In the genomic region with DNA sequence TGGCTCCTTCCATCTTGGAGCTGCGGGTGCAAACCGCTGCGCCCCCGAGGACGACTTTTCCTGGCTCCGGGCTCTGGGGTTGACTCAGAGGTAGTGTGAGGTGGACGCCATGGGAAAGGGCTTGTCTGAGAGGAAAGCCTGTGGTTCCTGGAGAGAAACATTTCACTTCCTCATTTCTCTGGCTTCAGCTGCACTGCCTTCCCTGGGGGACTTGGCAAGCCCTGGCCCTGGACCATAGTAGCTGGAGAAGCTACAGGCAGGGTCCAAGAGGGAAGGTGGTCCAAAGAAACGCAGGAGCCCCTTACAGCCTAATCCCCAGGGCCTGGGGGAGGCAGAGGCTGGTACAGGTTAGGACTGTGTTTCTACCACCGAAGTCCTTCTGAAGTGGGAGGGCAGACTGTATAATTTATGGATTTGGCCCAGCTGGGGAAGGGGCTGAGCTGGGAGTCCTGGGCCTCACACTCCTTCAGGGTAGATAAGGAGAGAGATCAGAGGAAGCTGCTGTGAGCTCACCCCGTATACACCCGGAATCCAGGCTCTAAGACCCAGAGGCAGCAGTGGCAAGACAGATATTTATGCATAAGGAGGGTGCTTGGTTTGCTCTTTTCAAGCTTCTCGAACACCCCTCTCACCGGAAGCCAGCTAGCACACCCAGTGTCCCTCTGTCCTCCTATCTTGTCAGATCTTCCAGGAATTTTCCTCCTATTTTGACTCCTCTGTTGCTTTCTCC, we compare ENCODE assay signal across 8 mouse cellular contexts. TPM values are rescaled to one million over a fixed set of nuclear protein-coding genes. Genes with fewer than 3 reads are reported as not detected.
DNase-seq lines count a peak whose midpoint lies in the region.

No protein-coding gene starts in this region.

- intact Hi-C loops in heart, postnatal 25 days (cut with DNase I) = no loop called here
- intact Hi-C loops in left cerebral cortex, postnatal 14 days (cut with DNase I) = no loop called here

- DNase-seq in embryo, embryonic 10 days (ENCODE audit: low spot score) = peak; percentile 39
- DNase-seq in embryo, embryonic 10.5 days (ENCODE audit: low spot score) = no peak
- DNase-seq in c-Kit-positive CD71-negative TER-119-negative erythroid progenitor cells, embryonic 14.5 days (ENCODE audit: low read depth) = peak; percentile 43
- DNase-seq in heart, postnatal 25 days (ENCODE audit: low spot score) = peak; percentile 41
- DNase-seq in lung, postnatal 10 days = peak; percentile 38
- no peak for DNase-seq in thymus, postnatal 4 days
- DNase-seq in left cerebral cortex, postnatal 14 days (ENCODE audit: low spot score in 2 of 2) = no peak
- no peak for DNase-seq in ovary, adult 18-20 months (ENCODE audit: low spot score)

RNA-seq across cellular contexts. Expression of gene Podxl, which starts 50.0 kb away (rescaled TPM):
- total RNA-seq in heart, postnatal 25 days (2021) = 10 to 100 TPM; 77.2 to 94.5 TPM
- total RNA-seq in left cerebral cortex, postnatal 14 days (2021) = 10 to 100 TPM; 18.6 to 18.7 TPM

Comparison
In these comparisons a context has a peak if more than half of its experiments do, and no peak if none do; other contexts are left out.
1. DNase-seq: peak in embryo, embryonic 10 days (single experiment), c-Kit-positive CD71-negative TER-119-negative erythroid progenitor cells, embryonic 14.5 days (single experiment), heart, postnatal 25 days (single experiment) and lung, postnatal 10 days (single experiment); none in embryo, embryonic 10.5 days (single experiment), thymus, postnatal 4 days (single experiment), left cerebral cortex, postnatal 14 days (0 of 2) and ovary, adult 18-20 months (single experiment).